Mouse (Mus musculus) spleen, adult 2 months (tissue): ENCODE data around the gene Spata48.

ENCODE experiments used
- CTCF ChIP-seq: fragments of 200-500 bp; IDR thresholded peaks from 2 replicates; pipeline ENCODE4 v1.5.1; 2011; ENCODE audit warnings: mild to moderate bottlenecking, inconsistent platforms; ENCODE audit not compliant: insufficient read depth, insufficient read length, insufficient replicate concordance; ENCODE audit errors: extremely low read depth
- POLR2A ChIP-seq: fragments of 200-500 bp; IDR thresholded peaks from 2 replicates; pipeline ENCODE4 v1.6.1; 2011; ENCODE audit warnings: low read depth, low read length, inconsistent platforms

DNA sequence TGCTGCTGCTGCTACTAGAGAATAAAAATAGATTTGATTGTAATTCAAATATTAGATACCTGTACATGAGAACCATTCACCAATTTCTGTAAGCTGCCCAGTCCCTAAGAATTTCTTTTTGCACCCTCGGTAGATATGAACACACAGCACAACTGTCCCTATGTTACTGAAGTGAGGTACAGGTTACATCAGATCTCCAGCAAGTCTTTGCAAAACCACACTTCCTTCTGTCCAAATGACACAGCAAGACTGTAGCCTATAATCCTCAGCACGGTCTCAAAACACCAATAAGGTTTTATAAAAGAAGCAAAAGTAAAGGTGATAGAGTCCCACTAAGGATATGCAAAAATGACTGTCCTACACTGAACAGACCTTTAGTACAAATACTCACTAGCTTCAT lies 44.5 kb upstream of the Spata48 start:
- no peak for TF ChIP-seq POLR2A
- no peak for TF ChIP-seq CTCF
